Mouse (Mus musculus) heart, postnatal 0 days (tissue): ENCODE results near the gene Angptl8.

Source experiments
- CTCF ChIP-seq: IDR thresholded peaks from 2 replicates; pipeline ENCODE4 v1.5.1; 2016; ENCODE audit warnings: antibody characterized with exemption, control low read depth, low read depth
- EP300 ChIP-seq: IDR thresholded peaks from 2 replicates; pipeline ENCODE4 v1.6.1; 2016; ENCODE audit warnings: antibody characterized with exemption, low read depth

DNA sequence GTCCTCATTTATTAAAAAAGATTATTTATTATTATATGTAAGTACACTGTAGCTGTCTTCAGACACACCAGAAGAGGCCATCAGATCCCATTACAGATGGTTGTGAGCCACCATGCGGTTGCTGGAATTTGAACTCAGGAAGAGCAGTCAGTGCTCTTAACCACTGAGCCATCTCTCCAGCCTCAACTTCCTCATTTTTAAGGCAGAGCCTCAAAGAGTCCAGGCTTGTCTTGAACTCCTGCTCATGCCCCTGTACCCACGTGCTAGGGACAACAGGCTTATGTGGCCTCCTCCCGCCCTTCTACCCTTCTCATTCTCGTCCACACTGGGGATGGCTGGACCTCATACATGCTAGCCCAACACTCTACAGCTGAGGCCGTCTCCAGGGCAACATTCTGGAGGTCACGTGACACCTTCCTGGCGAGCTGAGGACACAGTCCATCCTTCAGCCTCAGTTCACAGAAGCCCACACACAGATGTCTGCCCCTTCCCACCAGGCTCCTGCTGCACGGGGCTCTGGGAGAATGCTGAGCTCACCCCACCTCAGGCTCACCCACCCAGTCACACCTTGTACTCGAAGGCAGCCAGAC, 18.5 kb upstream of the Angptl8 start:
- TF ChIP-seq EP300 (no peak), CTCF (no peak)
